20 mouse cellular contexts compared by ENCODE assay signal in the genomic region with DNA sequence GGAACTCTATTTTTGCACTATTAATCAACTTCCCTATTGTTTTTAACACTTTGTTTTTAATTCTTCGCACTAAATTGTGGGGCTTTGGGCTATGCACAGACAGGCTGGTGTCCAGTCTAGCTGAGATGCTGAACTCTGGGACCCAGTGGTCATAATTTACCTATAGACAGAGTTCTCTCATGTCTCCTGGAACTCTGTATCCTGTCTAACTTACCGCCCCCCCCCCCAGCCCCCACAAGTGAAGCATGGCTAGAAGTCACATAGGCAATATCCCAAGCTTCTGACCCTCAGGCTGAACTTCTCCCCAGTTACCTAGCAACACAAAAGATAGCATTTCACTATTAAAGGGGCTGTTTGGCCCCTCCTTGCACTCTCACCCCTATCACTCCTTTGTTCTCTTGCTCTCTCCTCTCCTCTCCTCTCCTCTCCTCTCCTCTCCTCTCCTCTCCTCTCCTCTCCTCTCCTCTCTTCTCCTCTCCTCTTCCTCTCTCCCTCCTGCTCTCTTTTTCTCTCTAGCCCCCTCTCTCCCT. TPM values are rescaled to one million over a fixed set of nuclear protein-coding genes. Genes with fewer than 3 reads are reported as not detected.
"Had no signal": no experiment of that assay in that cellular context is flagged by ENCODE, and none has a peak within 500 bp of the region (broad histone marks: within the 10 kb centered on the region; RNA-seq: fewer than 3 reads in every experiment).

No protein-coding gene starts in this region.

RNA-seq across cellular contexts. Expression of gene Vmn2r20, which starts 54.6 kb away (rescaled TPM):
- polyA plus RNA-seq: cerebellum, adult 2 months; cortical plate, adult 2 months; embryonic facial prominence, embryonic 10.5 days; embryonic facial prominence, embryonic 11.5 days; embryonic facial prominence, embryonic 12.5 days; embryonic facial prominence, embryonic 13.5 days; embryonic facial prominence, embryonic 14.5 days; embryonic facial prominence, embryonic 15.5 days; erythroblast, embryonic 14.5 days; forebrain, embryonic 10.5 days; forebrain, embryonic 11.5 days; forebrain, embryonic 12.5 days; forebrain, embryonic 13.5 days; forebrain, embryonic 14.5 days; forebrain, embryonic 15.5 days; forebrain, embryonic 16.5 days; forebrain, postnatal 0 days; frontal cortex, adult 2 months; gonadal fat pad, adult 2 months; heart, adult 2 months had no signal
